Mouse (Mus musculus) heart, embryonic 16.5 days (tissue): ENCODE results near the gene Serpinb1c. TPM values are rescaled to one million over a fixed set of nuclear protein-coding genes. Genes with fewer than 3 reads are reported as not detected.
"Not testable (repeated sequence)": the region's sequence is repeated elsewhere in the genome, so short reads cannot be mapped to it uniquely, and the experiment has no call there.

Source experiments
- ATAC-seq: fragments of 200-750 bp; cut with Nextera tagmentation; replicated peaks from 2 replicates; pipeline ENCODE4 v1.8.0; 2017; ENCODE audit warnings: moderate number of reproducible peaks; ENCODE audit not compliant: insufficient read depth, low FRiP score; ENCODE audit errors: extremely low read depth
- H3K27ac ChIP-seq: fragments of 300-500 bp; sonication (generic); 2 replicates; pipeline ENCODE4 v1.5.1; 2014; ENCODE audit warnings: mild to moderate bottlenecking, low read length, control low read depth, moderate library complexity
- H3K27me3 ChIP-seq: fragments of 300-500 bp; sonication (generic); 2 replicates; pipeline ENCODE4 v1.6.1; 2014; ENCODE audit warnings: low read length, mixed read lengths; ENCODE audit not compliant: control insufficient read depth, insufficient read depth
- H3K36me3 ChIP-seq: fragments of 300-500 bp; sonication (generic); 2 replicates; pipeline ENCODE4 v1.6.1; 2014; ENCODE audit not compliant: control insufficient read depth, insufficient read depth
- H3K4me1 ChIP-seq: fragments of 300-500 bp; sonication (generic); 2 replicates; pipeline ENCODE4 v1.6.1; 2014; ENCODE audit warnings: low read length, mixed read lengths; ENCODE audit not compliant: control insufficient read depth, insufficient read depth
- H3K4me2 ChIP-seq: fragments of 300-500 bp; sonication (generic); 2 replicates; pipeline ENCODE4 v1.6.1; 2014; ENCODE audit warnings: low read depth, mild to moderate bottlenecking, control low read depth, low read length
- H3K4me3 ChIP-seq: fragments of 300-500 bp; sonication (generic); 2 replicates; pipeline ENCODE4 v1.5.1; 2014; ENCODE audit warnings: mild to moderate bottlenecking, control low read depth, low read length
- H3K9ac ChIP-seq: fragments of 300-500 bp; sonication (generic); 2 replicates; pipeline ENCODE4 v1.6.1; 2014; ENCODE audit warnings: low read length, control low read depth
- H3K9me3 ChIP-seq: fragments of 300-500 bp; sonication (generic); replicated peaks from 2 replicates; pipeline ENCODE4 v1.6.1; 2016; ENCODE audit warnings: low read length; ENCODE audit not compliant: control insufficient read depth
- WGBS: fragments of 180-500 bp; shearing (Covaris S2); extraction: QIAGEN DNeasy Blood & Tissue Kit; methylation state at CpG from one replicate; pipeline ENCODE4 v1.1.7; 2014; 5-methylcytosine and 5-hydroxymethylcytosine counted together
- polyA plus RNA-seq: library from polyadenylated mRNA; unstranded; fragments of >200 nt; fragmentation: Nextera tagmentation; extraction: Ambion mirVana; gene quantifications from 2 replicates; pipeline ENCODE4 v1.2.1, GENCODE M21; 2015

The Serpinb1c gene
- polyA plus RNA-seq, 1 experiment from 2014 or later = 0.29 TPM

GRCm38 (mm10) chr13:32912770-32913380 is 14.9 kb upstream of the Serpinb1c start:
- no peaks in the 10 kb centered on the region for H3K36me3 ChIP-seq
- H3K27me3 ChIP-seq = no peaks in the 10 kb centered on the region
- no peaks in the 10 kb centered on the region for H3K9me3 ChIP-seq
- H3K9ac ChIP-seq = no peak overlapping the region
- peaks cover 10% of the 10 kb centered on the region for H3K4me1 ChIP-seq
- peak; percentile 95 for ATAC-seq
- H3K27ac ChIP-seq = peak overlapping the region; percentile 87
- no peak overlapping the region for H3K4me2 ChIP-seq
- H3K4me3 ChIP-seq = no peak overlapping the region

- no peak overlapping the region for H3K27ac ChIP-seq
- WGBS = 79% methylated on average over 3 of the region's 3 CpGs
- no peak for ATAC-seq
- H3K9ac ChIP-seq = no peak overlapping the region
- no peaks in the 10 kb centered on the region for H3K27me3 ChIP-seq
- no peak overlapping the region for H3K4me3 ChIP-seq
- H3K36me3 ChIP-seq = no peaks in the 10 kb centered on the region
- H3K4me1 ChIP-seq = peaks cover 13% of the 10 kb centered on the region
- no peak overlapping the region for H3K4me2 ChIP-seq
- no peaks in the 10 kb centered on the region for H3K9me3 ChIP-seq
These were observed 10.2 kb upstream of the Serpinb1c start for GRCm38 (mm10) chr13:32908182-32908581.

- Histone ChIP-seq H3K4me1 (peaks cover 3% of the 10 kb centered on the region), H3K9ac (peak overlapping the region; percentile 50), H3K27me3 (no peaks in the 10 kb centered on the region), H3K36me3 (no peaks in the 10 kb centered on the region), H3K4me3 (no peak overlapping the region), H3K27ac (0 out of 2 replicates have a peak overlapping the region, but pooled peaks have one; percentile 14), H3K4me2 (no peak overlapping the region), H3K9me3 (no peaks in the 10 kb centered on the region)
- 32% methylated on average over 8 of the region's 8 CpGs for WGBS
- peak; percentile 94 for ATAC-seq
These were observed 5.3 kb upstream of the Serpinb1c start for GRCm38 (mm10) chr13:32903211-32903873.

GRCm38 (mm10) chr13:32902481-32903015 is 4.5 kb upstream of the Serpinb1c start:
- Histone ChIP-seq H3K4me1 (peaks cover 3% of the 10 kb centered on the region), H3K4me3 (no peak overlapping the region), H3K27me3 (no peaks in the 10 kb centered on the region), H3K9me3 (no peaks in the 10 kb centered on the region), H3K9ac (no peak overlapping the region), H3K27ac (no peak overlapping the region), H3K4me2 (no peak overlapping the region), H3K36me3 (no peaks in the 10 kb centered on the region)
- ATAC-seq = no peak; the same call in 1 of the 2 replicates
- 17% methylated on average over 4 of the region's 4 CpGs for WGBS

- H3K4me2 ChIP-seq = no peak overlapping the region
- no peak overlapping the region for H3K9ac ChIP-seq
- no peaks in the 10 kb centered on the region for H3K27me3 ChIP-seq
- no peak overlapping the region for H3K27ac ChIP-seq
- H3K4me3 ChIP-seq = no peak overlapping the region
- ATAC-seq = no peak
- no peaks in the 10 kb centered on the region for H3K9me3 ChIP-seq
- 21% methylated on average over 2 of the region's 2 CpGs for WGBS
- peaks cover 3% of the 10 kb centered on the region for H3K4me1 ChIP-seq
- no peaks in the 10 kb centered on the region for H3K36me3 ChIP-seq
These were observed 2.6 kb upstream of the Serpinb1c start for GRCm38 (mm10) chr13:32900639-32901038.

GRCm38 (mm10) chr13:32899114-32899513 is 1.1 kb upstream of the Serpinb1c start:
- not testable (repeated sequence) for H3K36me3 ChIP-seq, H3K9ac ChIP-seq, H3K27ac ChIP-seq, H3K4me2 ChIP-seq, H3K9me3 ChIP-seq, H3K4me1 ChIP-seq, ATAC-seq, H3K4me3 ChIP-seq, H3K27me3 ChIP-seq
- 70% methylated on average over 1 of the region's 2 CpGs for WGBS

- no peaks in the 10 kb centered on the region for H3K36me3 ChIP-seq
- 70% methylated on average over 4 of the region's 4 CpGs for WGBS
- no peaks in the 10 kb centered on the region for H3K27me3 ChIP-seq
- no peak overlapping the region for H3K9ac ChIP-seq
- no peaks in the 10 kb centered on the region for H3K4me1 ChIP-seq
- H3K4me2 ChIP-seq = no peak overlapping the region
- H3K27ac ChIP-seq = no peak overlapping the region
- H3K9me3 ChIP-seq = no peaks in the 10 kb centered on the region
- ATAC-seq = no peak
- no peak overlapping the region for H3K4me3 ChIP-seq
These were observed 1.1 kb downstream of the Serpinb1c start for GRCm38 (mm10) chr13:32896931-32897330.

- no peak overlapping the region for H3K27ac ChIP-seq
- no peaks in the 10 kb centered on the region for H3K9me3 ChIP-seq
- no peak overlapping the region for H3K4me3 ChIP-seq
- no peaks in the 10 kb centered on the region for H3K27me3 ChIP-seq
- no peak overlapping the region for H3K9ac ChIP-seq
- no peaks in the 10 kb centered on the region for H3K4me1 ChIP-seq
- H3K4me2 ChIP-seq = no peak overlapping the region
- H3K36me3 ChIP-seq = no peaks in the 10 kb centered on the region
- no peak for ATAC-seq
These were observed 13.3 kb downstream of the Serpinb1c start for GRCm38 (mm10) chr13:32884755-32885154.

- no peak overlapping the region for H3K9ac ChIP-seq
- no peak overlapping the region for H3K4me3 ChIP-seq
- WGBS = 54% methylated on average over 1 of the region's 1 CpGs
- no peaks in the 10 kb centered on the region for H3K9me3 ChIP-seq
- H3K27ac ChIP-seq = no peak overlapping the region
- ATAC-seq = no peak
- H3K4me2 ChIP-seq = no peak overlapping the region
- no peaks in the 10 kb centered on the region for H3K36me3 ChIP-seq
- H3K27me3 ChIP-seq = no peaks in the 10 kb centered on the region
- H3K4me1 ChIP-seq = no peaks in the 10 kb centered on the region
These were observed 24.1 kb downstream of the Serpinb1c start for GRCm38 (mm10) chr13:32873862-32874261.
